Mouse (Mus musculus) yolk sac, embryonic 10.5 days (tissue): ENCODE data around the gene Zfp82.
A peak's percentile ranks its signal among the peaks of the same experiment; 100 is the strongest.

ENCODE experiments used
- DNase-seq: peaks from one replicate; pipeline ENCODE4 v3.0.0-alpha.2; 2017; ENCODE audit warnings: low spot score

The Zfp82 gene

DNA sequence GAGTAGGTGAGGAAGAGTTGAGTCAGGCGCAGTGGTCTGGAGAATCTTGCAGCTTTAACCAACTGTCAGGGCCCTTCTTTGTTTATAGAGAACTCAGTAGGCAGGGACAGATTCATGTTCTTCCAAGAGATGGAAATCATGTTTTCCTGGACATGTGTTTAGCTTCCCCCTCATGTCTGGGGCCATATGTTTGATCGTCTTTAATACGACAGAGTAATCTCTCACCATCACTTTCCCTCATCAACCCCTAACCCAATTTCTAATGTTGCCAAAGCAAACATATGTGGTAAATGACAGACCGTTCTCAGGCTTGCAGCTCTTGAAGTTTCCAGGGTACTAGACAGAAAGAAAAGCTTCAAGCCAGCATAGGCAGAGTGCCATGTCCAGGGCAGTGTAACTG is 24.6 kb downstream of the Zfp82 start:
- DNase-seq: no peak

DNA sequence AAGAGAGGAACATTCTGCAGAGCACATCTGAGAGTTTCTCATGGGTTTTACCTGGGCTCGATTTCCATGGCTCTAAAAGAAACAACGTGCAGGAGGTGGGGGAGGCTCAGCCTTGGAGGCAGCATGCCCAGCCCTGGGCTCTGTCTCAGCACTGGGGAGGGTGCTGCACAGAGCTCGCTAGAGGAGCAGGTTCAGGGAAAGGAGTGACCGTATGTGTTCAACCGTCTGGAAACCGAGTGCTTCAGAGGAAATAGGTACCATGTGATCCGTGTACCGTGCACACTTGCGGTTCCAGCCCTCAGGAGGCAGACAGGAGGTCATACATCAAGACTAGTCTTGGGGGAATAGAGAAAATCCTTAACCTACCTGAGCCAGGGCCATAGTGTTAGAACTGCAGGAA is 28.3 kb downstream of the Zfp82 start:
- no peak for DNase-seq

DNA sequence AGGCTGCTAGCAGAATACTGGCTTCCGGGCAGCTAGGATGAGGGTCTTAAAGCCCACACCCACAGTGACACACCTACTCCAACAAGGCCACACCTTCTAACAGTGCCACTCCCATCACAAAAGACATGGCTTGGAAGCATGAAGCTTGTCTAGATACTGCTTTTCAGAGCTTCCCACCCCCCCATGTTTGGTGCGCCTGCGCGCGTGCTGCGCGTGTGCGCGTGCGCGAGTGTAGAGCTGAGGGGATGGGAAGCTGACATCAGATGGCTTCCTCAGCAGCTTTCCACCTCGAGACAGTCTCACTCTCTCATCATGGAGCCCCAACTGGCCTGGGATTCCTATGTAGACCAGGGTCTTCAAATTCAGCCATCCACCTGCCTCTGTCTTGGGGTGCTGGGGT is 38.4 kb downstream of the Zfp82 start:
- no peak for DNase-seq

DNA sequence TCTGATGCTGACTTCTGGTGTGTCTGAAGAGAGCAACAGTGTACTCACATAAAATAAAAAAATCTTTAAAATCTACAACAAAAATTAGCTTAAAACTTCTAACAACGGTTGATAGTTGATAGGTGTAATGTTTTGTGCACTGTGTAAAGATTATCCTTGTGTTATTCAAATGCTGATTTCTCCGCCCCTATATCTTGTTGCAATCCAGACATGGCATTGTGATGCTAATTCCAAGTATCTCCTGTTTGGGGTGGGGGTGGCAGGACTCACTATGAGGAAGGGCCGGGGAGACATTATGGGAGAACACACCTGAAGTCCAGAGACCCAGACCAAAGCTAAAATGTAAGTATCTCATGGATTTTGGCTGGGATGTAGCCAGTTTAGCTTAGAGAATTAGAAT is 41.3 kb downstream of the Zfp82 start:
- no peak for DNase-seq

DNA sequence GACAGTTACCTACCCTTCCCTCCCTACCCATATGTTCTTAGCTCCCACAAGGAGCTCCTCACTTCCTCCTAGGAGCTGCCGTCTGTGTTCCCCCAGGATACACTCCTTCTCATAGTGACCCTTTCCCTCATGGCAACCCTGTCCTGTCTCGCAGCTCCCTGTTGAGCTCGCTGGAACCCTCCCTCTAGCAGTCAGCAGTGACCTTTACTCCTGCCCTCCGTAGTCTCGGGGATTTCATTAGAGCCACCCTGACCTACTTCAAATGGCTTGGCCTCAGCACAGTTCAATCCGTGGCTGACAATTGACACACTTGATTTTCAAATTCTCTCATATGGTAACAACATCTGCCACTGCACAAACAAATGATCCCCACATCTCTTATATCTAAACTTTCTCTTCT is 42.0 kb downstream of the Zfp82 start:
- DNase-seq: peak; percentile 50

DNA sequence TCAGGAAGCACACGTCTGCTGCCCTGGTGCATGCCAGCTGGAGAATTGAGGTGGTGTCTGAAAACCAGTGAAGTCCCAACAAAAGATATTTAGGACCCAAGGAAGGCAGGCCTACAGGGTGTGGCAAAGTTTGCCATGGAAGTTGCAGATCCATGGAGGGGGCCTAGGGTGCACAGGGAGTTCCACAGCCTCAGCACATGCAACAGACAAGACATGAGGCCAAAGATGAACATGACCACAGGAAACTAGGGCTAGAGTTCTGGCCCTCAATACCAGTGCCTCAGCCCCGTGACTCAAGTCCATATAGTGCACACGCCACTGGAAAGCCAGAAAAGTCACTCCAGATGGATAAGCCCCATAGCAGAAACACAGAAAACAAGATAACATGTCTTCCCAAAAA is 44.1 kb downstream of the Zfp82 start:
- no peak for DNase-seq

DNA sequence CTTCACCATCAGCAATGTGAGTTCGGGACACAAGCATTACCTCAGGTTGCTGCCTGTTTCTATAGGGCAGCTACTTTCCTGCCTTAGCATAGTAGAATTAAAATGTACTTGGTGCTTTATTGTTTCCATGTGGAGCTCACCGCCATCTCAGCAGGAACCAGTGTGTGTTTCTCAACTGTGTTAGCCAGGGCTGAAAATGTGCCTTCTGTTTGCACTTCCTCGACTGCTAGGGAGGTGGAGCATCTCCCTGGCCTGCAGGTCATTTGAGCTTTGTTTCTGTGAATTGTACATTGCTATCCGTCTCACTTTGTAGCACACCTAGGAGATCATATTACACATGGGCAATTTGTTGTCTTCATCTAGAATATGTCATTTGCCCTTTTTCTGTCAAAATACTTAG is 45.4 kb downstream of the Zfp82 start:
- no peak for DNase-seq

DNA sequence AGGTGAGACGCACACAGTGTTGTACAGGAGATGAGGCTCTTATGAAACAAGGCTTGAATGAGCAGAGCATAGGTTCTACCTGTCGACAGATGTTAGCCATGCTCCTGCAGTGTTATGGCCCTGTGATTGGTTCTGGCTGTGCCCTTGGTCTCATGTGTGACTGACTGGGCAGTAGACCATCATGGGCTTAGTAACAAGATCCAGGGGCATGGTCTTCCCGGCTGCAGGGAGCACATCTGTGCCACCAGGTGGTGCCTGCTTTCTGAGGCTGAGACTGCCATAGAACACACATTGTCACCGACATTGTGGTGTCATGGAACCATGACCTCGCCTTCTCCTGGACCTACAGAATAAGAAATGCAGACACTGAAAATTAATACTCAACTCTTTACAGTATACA is 47.3 kb downstream of the Zfp82 start:
- DNase-seq: no peak

DNA sequence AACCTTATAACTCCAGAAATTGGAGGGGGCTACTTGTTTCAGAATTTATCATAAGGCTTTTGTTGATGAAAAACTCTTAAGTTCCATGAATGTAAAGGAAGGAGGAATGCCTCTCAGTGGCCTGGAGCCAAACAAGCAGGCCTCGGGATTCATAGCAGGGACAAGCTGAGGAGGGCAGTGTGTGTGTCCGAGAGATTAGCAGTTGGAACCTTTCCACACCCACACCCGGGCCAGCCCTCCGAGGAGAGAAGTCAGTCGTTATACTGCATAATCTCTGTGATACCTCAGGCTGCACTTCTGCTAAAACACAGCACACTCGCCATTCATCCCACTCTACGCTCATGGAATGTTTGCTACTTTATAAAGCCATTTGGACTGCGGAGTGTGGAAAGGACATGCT is 48.9 kb downstream of the Zfp82 start:
- no peak for DNase-seq

DNA sequence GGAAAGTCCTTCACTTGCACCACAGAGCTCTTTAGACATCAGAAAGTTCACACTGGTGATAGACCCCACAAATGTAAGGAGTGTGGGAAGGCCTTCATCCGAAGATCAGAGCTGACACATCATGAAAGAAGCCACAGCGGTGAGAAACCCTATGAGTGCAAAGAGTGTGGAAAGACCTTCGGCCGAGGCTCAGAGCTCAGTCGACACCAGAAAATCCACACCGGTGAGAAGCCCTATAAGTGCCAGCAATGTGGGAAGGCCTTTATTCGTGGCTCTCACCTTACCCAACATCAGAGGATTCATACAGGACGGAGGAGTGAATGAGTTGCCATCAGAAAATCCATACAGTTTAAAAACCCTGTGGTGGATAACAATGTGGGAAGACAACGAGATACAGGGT is 49.4 kb downstream of the Zfp82 start:
- DNase-seq: no peak

DNA sequence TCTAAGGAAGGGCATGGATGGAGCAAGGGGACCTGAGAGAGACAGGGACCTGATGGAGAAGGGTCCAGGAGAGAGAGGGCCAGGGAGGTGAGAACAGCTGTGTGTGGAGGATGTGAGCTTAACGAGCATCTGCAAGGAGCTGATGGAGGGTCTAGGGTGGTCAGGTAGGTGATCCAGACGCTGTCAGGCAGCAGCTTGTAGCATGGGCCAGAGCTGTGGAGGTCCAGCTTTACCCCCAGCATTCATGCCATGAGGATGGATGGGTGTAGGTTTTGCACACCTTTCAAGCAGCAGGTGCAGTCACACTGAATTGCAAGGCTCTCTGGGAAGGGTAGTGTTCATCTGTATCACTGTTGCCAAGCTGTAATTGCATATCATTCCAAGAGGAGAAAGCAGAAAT is 53.2 kb downstream of the Zfp82 start:
- DNase-seq: no peak

DNA sequence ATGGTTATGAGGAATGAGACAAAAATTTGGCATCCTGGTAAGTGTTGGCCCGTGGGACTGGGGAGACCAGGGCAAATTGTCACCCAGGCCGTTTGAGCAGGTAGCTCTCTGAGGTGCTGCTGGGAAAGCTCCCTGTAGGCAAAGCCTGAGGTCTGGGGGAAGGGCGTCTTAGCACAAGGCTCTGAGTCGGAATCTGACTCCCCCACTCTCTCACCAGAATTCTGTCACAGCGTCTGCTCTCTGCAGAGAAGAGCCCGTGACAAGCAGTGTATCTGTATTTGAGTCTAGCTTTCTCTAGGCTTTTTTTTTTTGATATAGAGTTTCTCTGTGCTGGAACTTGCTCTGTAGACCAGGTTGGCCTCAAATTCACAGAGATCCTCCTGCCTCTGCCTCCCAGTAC is 55.5 kb downstream of the Zfp82 start:
- no peak for DNase-seq

DNA sequence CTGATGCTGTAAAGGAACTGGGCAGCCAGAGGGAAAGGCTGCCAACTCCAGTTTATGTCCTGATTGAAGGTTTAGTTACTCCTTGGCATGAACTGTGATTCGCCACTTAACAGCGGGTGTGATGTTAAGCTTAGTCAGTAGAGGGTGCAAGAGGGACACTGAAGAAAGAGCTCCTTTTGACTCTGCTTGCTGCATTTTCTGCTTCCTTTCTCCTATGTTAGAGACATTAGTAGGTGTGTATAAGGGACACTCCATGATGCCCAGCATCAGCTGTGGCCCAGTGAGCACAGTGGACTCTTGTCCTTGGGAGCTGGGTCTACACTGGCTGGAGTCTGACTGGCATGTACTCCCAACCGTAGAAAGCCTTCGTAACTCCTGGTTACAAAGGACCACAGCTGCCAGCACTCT is 59.7 kb downstream of the Zfp82 start:
- no peak for DNase-seq

DNA sequence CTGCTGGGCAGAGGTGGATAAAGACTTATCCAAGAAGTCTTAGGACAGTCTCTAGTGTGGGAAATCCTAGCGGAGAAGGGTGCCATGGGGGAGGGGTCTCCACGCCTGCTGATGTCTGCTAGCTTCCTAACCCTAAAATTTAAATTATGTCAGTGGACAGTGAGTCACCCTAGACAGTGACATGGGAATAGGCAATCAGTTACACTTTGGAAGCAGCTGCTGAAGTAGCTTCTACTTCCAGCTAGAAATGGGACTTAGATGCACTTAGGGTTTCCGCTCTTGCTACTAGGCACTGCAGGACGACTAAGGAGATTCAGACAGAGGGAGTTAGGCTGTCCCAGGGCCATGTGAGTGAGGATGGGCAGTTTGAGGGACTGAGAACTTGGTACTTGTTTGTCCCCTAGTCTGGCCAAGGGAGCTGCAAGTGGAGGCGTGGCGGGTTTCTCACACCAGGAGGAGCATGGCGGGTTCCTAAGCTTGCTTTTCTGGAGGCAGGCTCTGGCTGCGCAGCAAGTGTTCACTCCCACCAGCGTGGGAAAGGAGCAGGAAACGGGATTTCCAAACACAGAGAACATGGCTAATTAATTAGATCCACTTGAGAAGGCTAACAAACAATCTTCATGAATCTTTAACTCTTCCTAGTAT is 62.0 kb downstream of the Zfp82 start:
- DNase-seq: no peak

DNA sequence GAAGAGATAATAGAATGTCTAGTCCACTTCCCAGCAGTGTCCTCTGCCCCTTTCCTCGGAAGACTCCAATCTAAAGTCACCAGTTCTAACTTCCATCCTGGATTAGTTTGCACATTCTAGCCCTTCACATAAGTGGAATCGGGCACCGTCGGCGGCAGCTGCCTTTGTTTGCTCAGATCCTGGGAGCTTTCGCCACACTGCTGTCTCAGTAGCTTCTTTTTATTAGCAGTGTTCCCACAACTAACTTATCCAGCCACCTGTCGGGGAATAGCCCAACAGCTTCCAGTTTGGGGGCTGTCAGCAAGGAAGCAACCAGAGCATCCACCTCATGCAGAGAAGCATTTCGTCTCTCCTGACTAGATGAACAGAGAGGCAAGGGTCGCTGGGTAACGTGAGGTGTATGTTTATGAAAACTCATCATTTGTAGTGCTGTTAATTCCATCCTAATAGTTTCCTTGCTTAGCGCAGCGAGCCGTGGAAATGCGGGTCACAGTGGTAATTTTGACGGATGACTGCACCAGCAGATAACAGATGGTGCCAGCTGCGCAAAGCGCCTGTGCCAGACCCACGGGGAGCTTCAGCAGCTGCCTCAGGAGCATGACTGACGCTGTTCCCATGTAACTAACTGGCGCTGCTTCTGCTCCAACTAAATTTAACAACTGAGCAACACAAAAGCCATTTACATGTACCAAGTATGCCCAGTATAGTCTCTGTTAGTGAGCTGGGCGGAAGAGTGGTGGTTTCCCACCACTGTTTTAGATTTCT is 63.2 kb downstream of the Zfp82 start:
- no peak for DNase-seq

DNA sequence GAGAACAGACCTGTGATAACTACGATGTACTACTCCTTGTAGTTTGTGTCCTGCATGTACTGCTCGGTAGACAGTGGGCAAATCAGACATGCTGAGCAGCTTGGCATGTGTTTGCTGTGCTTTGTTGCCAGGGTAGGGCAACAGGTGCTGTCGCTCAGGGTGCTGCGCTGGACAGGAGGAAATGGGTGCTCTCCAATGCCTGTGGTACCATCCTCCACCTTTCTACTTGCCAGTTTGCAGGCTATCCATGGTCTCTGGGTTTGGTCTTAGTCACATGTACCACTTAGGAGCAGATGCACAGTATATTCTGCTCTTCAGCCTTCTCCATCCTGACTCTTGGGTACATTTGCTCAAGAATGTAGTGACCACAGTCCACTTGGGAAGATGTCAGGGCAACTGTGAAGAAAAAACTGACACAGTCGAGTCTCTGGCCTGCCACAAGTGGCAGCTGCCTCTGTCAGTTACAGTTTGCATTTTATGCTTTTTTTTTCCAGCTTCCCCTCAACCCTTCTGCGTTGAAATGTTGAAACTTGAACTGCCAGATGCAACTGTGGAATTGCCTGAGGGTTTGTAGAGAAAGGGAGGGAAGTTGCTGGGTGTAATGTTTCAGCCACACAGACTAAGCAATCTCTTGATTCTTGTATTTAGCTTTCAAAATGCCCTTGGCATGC is 64.5 kb downstream of the Zfp82 start:
- no peak for DNase-seq

DNA sequence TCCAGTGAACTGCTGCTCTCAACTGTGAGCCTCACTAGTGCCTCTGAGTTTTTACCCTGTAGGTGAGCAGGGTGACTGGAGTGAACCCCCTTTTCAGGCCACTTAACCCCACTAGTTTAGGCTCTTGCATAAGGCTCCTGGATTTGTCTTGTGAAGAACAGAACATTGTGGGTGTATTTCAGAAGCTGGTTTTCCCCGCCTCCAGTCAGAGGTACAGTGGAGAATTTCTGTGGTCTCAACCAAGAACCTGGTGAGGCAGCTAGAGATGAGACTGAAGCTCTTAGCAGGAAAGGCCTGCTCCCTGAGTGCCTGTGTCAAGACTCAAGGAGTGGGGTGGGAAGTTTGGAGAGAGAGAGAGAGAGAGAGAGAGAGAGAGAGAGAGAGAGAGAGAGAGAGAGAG is 65.1 kb downstream of the Zfp82 start:
- DNase-seq: no peak
